Mouse (Mus musculus) C2C12 (cell line): ENCODE results near the gene Itm2a. TPM values are rescaled to one million over a fixed set of nuclear protein-coding genes. Genes with fewer than 3 reads are reported as not detected.

ENCODE experiments used
- H3K27me3 ChIP-seq: one replicate; pipeline ENCODE4 v1.6.1; 2011; ENCODE audit not compliant: control insufficient read depth, insufficient read depth, insufficient read length
- H3K36me3 ChIP-seq: one replicate; pipeline ENCODE4 v1.6.1; 2011; ENCODE audit not compliant: control insufficient read depth, insufficient read depth
- H3K4me3 ChIP-seq: one replicate; pipeline ENCODE4 v1.5.1; 2011; ENCODE audit warnings: mild to moderate bottlenecking, control low read depth; ENCODE audit not compliant: poor library complexity, insufficient read depth, severe bottlenecking
- H3K79me2 ChIP-seq: one replicate; pipeline ENCODE4 v1.6.1; 2011; ENCODE audit not compliant: control insufficient read depth, insufficient read depth
- H3K79me3 ChIP-seq: one replicate; pipeline ENCODE4 v1.6.1; 2011; ENCODE audit warnings: low read depth, control low read depth
- H3ac ChIP-seq: one replicate; pipeline ENCODE3; 2011; ENCODE audit warnings: low read depth; ENCODE audit not compliant: control insufficient read depth, insufficient read length
- CEBPB ChIP-seq: IDR thresholded peaks from one replicate; pipeline ENCODE4 v1.6.1; 2011; ENCODE audit warnings: low read depth, mild to moderate bottlenecking, control low read depth, moderate library complexity
- CTCF ChIP-seq: IDR thresholded peaks from one replicate; pipeline ENCODE4 v1.5.1; 2011; ENCODE audit not compliant: control insufficient read depth, insufficient read depth, insufficient read length
- FOSL1 ChIP-seq: IDR thresholded peaks from one replicate; pipeline ENCODE4 v1.8.0; 2011; ENCODE audit warnings: mild to moderate bottlenecking, low read length; ENCODE audit not compliant: poor library complexity, insufficient read depth, severe bottlenecking
- MAX ChIP-seq: IDR thresholded peaks from one replicate; pipeline ENCODE4 v1.6.1; 2011; ENCODE audit warnings: mild to moderate bottlenecking, control low read depth
- MYOD1 ChIP-seq: IDR thresholded peaks from one replicate; pipeline ENCODE4 v1.6.1; 2011; ENCODE audit warnings: low read depth; ENCODE audit not compliant: control insufficient read depth, insufficient read length
- MYOG ChIP-seq: IDR thresholded peaks from one replicate; pipeline ENCODE4 v1.6.1; 2011; ENCODE audit not compliant: control insufficient read depth, insufficient read length; ENCODE audit errors: extremely low read depth
- USF1 ChIP-seq: IDR thresholded peaks from one replicate; pipeline ENCODE4 v1.6.1; 2011; ENCODE audit warnings: low read depth, mild to moderate bottlenecking, control low read depth, moderate library complexity
- polyA plus RNA-seq: library from polyadenylated mRNA; unstranded; fragments of >200 nt; fragmentation: generic; extraction: Trizol; gene quantifications from one replicate; pipeline ENCODE4 v1.2.1, GENCODE M21; 2012; ENCODE audit warnings: missing spikeins

Itm2a gene
- polyA plus RNA-seq, 1 experiment: 0.54 TPM

DNA sequence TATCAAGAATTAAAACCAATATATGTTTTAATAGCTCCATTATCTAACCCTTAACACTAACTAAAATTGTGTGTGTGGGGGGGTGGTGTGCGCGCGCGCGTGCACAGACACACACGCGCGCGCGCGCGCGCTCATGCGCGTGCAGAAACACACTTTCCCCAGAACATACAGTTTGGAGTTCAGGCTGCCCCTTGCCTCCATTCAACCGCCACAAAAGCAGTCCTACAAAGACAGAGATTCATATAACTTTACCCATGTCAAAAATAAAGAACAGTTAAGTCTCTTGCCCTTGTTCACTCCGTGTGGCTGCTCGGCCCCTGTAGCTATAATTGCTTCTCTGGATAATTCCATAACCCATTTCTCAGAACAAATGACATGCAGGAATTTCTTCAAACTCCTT is 695 bp downstream of the Itm2a start:
- Histone ChIP-seq H3ac (no peak overlapping the region), H3K79me2 (no peaks in the 10 kb centered on the region), H3K79me3 (no peaks in the 10 kb centered on the region), H3K27me3 (no peaks in the 10 kb centered on the region), H3K36me3 (no peaks in the 10 kb centered on the region), H3K4me3 (no peak overlapping the region)
- TF ChIP-seq MYOG (no peak), MAX (no peak), MYOD1 (no peak), USF1 (no peak), FOSL1 (no peak), CEBPB (no peak), CTCF (no peak)

DNA sequence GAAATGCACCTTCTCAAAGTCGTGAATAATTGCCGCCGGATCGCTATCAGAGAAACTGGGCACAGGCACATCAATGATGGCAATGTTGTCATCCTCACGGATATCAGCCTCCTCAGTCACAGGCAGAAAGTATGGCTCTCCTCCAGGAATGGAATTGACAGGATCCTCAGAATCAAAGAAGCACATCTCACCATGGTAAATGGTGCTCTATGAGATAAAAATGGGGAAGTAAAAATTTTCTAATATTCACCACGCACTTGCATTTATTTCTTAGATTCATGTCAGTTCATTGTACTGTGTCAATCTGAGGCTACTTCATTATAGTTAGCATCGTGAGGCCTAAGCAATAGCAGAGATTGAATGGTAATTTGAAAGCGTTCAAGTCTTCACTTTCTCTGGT is 4.1 kb downstream of the Itm2a start:
- no peaks in the 10 kb centered on the region for H3K27me3 ChIP-seq
- H3K79me2 ChIP-seq: no peaks in the 10 kb centered on the region
- H3K79me3 ChIP-seq: no peaks in the 10 kb centered on the region

DNA sequence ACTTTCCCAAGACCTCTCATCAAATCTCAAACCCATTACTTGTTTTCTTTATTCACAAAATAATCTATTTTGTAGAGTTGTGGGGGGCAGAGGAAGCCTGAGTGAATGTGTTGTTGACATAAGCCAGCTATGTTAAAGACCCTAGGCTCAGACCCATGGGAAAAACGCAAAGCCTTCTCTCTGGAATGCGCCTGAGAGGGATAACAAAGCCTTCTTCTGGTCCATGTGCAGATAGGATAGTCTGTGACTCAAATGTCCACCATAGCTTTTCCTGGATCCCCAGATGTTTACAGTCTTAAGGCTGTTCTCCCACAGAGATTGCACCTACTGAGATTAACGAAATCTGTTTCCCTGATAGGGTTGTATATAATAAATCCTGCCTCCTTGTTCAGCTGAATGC is 9.9 kb downstream of the Itm2a start:
- H3K79me2 ChIP-seq: no peaks in the 10 kb centered on the region
- H3ac ChIP-seq: no peak overlapping the region
- no peaks in the 10 kb centered on the region for H3K79me3 ChIP-seq
- no peaks in the 10 kb centered on the region for H3K36me3 ChIP-seq
- no peaks in the 10 kb centered on the region for H3K27me3 ChIP-seq
- TF ChIP-seq MYOD1: no peak
- TF ChIP-seq FOSL1: no peak
- TF ChIP-seq CEBPB: no peak
- TF ChIP-seq MAX: no peak
- no peak for TF ChIP-seq MYOG
- TF ChIP-seq USF1: no peak
- TF ChIP-seq CTCF: no peak
- H3K4me3 ChIP-seq: no peak overlapping the region

More for the DNA sequence above, 4.1 kb downstream of the Itm2a start:
- no peak for TF ChIP-seq MYOD1
- TF ChIP-seq MYOG: no peak
- TF ChIP-seq USF1: no peak
- TF ChIP-seq FOSL1: no peak
- no peak for TF ChIP-seq MAX
- TF ChIP-seq CEBPB: no peak
- no peak for TF ChIP-seq CTCF
- no peaks in the 10 kb centered on the region for H3K36me3 ChIP-seq
- H3ac ChIP-seq: no peak overlapping the region
- H3K4me3 ChIP-seq: no peak overlapping the region

DNA sequence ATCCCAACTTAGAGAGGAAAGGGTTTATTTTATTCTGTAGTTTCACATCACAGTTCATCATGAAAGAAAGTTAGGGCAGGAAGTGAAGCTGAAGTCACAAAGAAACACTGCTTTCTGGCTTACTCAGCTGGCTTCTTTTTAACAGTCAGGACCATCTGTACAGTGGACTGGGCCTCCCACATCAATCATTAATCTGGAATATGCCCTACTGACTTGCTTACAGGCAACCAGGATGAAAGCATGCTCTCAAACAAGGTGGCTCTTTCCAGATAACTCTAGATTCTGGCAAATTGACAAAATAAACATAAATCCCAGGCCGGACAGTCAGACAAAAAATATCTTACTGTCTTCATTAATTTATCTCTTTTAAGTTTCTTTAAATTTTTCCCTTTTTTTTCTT is 27.8 kb downstream of the Itm2a start:
- Histone ChIP-seq H3K79me3 (no peaks in the 10 kb centered on the region), H3ac (no peak overlapping the region), H3K79me2 (no peaks in the 10 kb centered on the region), H3K36me3 (no peaks in the 10 kb centered on the region), H3K4me3 (no peak overlapping the region), H3K27me3 (no peaks in the 10 kb centered on the region)
- no peak for TF ChIP-seq FOSL1
- TF ChIP-seq CTCF: no peak
- no peak for TF ChIP-seq USF1
- TF ChIP-seq CEBPB: no peak
- TF ChIP-seq MYOG: no peak
- TF ChIP-seq MAX: no peak
- no peak for TF ChIP-seq MYOD1

Other genes starting within 250 kb of the Itm2a start
- gene Gpr174, start 147.5 kb downstream of the Itm2a start, polyA plus RNA-seq: not detected